Mouse (Mus musculus) limb, embryonic 11.5 days (tissue): ENCODE measurements around the gene Eepd1. TPM values are rescaled to one million over a fixed set of nuclear protein-coding genes. Genes with fewer than 3 reads are reported as not detected.

ENCODE experiments used
- ATAC-seq: fragments of 200-750 bp; cut with Nextera tagmentation; 2 replicates; pipeline ENCODE4 v1.8.0; 2017; ENCODE audit warnings: low read depth; ENCODE audit not compliant: insufficient number of reproducible peaks, low FRiP score, low TSS enrichment
- DNase-seq: peaks from one replicate; pipeline ENCODE4 v3.0.0-alpha.2; 2015; ENCODE audit warnings: low spot score
- H3K27ac ChIP-seq: fragments of 300-500 bp; sonication (generic); replicated peaks from 2 replicates; pipeline ENCODE4 v1.5.1; 2014; ENCODE audit warnings: low read depth, mild to moderate bottlenecking, low read length
- H3K27me3 ChIP-seq: fragments of 300-500 bp; sonication (generic); 2 replicates; pipeline ENCODE4 v1.6.1; 2014; ENCODE audit warnings: mild to moderate bottlenecking, low read length, mixed read lengths; ENCODE audit not compliant: control insufficient read depth, insufficient read depth
- H3K36me3 ChIP-seq: fragments of 300-500 bp; sonication (generic); 2 replicates; pipeline ENCODE4 v1.6.1; 2014; ENCODE audit warnings: mild to moderate bottlenecking, low read length, moderate library complexity, mixed read lengths; ENCODE audit not compliant: control insufficient read depth, insufficient read depth
- H3K4me1 ChIP-seq: fragments of 300-500 bp; sonication (generic); 2 replicates; pipeline ENCODE4 v1.6.1; 2014; ENCODE audit warnings: low read length, mixed read lengths; ENCODE audit not compliant: control insufficient read depth, insufficient read depth
- H3K4me2 ChIP-seq: fragments of 300-500 bp; sonication (generic); 2 replicates; pipeline ENCODE4 v1.6.1; 2014; ENCODE audit warnings: low read depth, mild to moderate bottlenecking, moderate library complexity; ENCODE audit not compliant: severe bottlenecking
- H3K4me3 ChIP-seq: fragments of 300-500 bp; sonication (generic); 2 replicates; pipeline ENCODE4 v1.5.1; 2014; ENCODE audit warnings: low read depth, low read length
- H3K9ac ChIP-seq: fragments of 300-500 bp; sonication (generic); 2 replicates; pipeline ENCODE4 v1.6.1; 2014; ENCODE audit warnings: mild to moderate bottlenecking, low read length
- H3K9me3 ChIP-seq: fragments of 300-500 bp; sonication (generic); 2 replicates; pipeline ENCODE4 v1.6.1; 2016; ENCODE audit warnings: low read length; ENCODE audit not compliant: control insufficient read depth
- WGBS: fragments of 180-500 bp; shearing (Covaris S2); extraction: QIAGEN DNeasy Blood & Tissue Kit; methylation state at CpG from one replicate; pipeline ENCODE4 v1.1.7; 2014; 5-methylcytosine and 5-hydroxymethylcytosine counted together
- polyA plus RNA-seq: library from polyadenylated mRNA; unstranded; fragments of >200 nt; fragmentation: Nextera tagmentation; extraction: Ambion mirVana; gene quantifications from 2 replicates; pipeline ENCODE4 v1.2.1, GENCODE M21; 2014

Eepd1 gene
- polyA plus RNA-seq, 1 experiment from 2014 or later, result 21.8 TPM

DNA sequence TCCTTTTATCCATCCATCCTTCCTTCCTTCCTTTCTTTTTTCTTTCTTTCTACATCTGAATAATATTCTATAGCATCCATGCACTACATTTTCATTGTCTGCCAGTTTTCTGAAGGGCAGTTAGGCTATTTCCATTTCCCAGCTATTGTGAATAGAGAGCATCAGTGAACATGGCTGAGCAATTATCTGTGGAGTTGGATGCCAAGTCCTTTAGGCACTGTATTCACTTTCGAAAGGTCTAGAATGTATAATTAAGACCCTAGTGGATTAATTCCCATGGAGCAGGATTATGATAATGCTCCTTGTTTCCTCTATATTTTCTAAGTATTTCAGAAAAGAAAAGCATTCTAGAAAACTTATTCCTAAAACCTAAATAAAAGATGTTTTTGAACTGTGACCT, 50.3 kb downstream of the Eepd1 start:
- Histone ChIP-seq H3K4me3 (no peak overlapping the region), H3K27me3 (no peaks in the 10 kb centered on the region), H3K27ac (no peak overlapping the region), H3K9me3 (no peaks in the 10 kb centered on the region), H3K9ac (no peak overlapping the region), H3K4me2 (no peak overlapping the region), H3K36me3 (no peaks in the 10 kb centered on the region), H3K4me1 (peaks cover 8% of the 10 kb centered on the region)
- no peak for DNase-seq
- 82% methylated on average over 1 of the region's 1 CpGs for WGBS
- no peak for ATAC-seq

DNA sequence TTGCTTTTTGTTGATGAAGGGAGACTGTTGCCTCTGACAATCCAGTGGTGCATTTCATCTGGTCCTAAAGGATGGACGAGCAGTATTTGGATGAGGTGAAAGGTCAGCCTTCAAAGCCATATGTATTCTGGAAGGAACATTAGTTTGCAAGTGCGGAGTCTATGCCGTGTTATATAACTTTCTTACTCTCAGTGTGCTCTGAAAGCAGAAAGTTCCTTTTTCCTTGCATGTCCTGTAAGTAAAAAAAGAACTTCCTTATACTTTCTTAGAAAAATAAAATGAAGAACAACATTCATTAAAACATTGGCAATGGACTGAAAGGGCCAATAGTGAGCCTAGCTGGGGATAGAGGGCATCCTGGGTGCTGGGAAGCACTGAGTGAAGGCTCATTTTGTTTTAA, 50.8 kb downstream of the Eepd1 start:
- Histone ChIP-seq H3K9me3 (no peaks in the 10 kb centered on the region), H3K4me3 (no peak overlapping the region), H3K27me3 (no peaks in the 10 kb centered on the region), H3K9ac (no peak overlapping the region), H3K36me3 (no peaks in the 10 kb centered on the region), H3K4me2 (no peak overlapping the region), H3K4me1 (peaks cover 7% of the 10 kb centered on the region), H3K27ac (no peak overlapping the region)
- ATAC-seq, result no peak
- WGBS, result 49% methylated on average over 3 of the region's 3 CpGs
- DNase-seq, result no peak

DNA sequence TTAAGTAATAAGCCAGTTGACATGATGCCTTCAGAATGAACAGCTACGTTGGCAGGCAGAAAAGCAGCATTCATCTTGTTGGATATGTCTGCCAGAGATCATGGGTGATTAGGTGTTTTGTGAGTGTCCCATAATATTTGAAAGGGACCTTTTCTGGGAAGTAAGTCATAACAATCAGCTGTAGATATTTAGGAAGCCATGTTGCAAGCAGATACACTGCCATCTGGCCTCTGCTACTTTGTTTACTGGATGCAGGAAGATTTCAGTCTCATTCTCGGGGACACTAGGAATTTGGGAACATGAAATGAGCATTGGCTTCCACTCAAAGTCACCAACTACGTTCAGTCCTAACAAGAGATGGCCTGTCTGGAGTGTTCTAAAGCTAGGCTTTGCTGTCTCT, 54.1 kb downstream of the Eepd1 start:
- Histone ChIP-seq H3K4me1 (no peaks in the 10 kb centered on the region), H3K36me3 (no peaks in the 10 kb centered on the region), H3K4me2 (no peak overlapping the region), H3K27me3 (no peaks in the 10 kb centered on the region), H3K4me3 (no peak overlapping the region), H3K9ac (no peak overlapping the region), H3K9me3 (no peaks in the 10 kb centered on the region), H3K27ac (no peak overlapping the region)
- DNase-seq, result no peak
- ATAC-seq, result no peak
- WGBS, result 68% methylated on average over 3 of the region's 3 CpGs

DNA sequence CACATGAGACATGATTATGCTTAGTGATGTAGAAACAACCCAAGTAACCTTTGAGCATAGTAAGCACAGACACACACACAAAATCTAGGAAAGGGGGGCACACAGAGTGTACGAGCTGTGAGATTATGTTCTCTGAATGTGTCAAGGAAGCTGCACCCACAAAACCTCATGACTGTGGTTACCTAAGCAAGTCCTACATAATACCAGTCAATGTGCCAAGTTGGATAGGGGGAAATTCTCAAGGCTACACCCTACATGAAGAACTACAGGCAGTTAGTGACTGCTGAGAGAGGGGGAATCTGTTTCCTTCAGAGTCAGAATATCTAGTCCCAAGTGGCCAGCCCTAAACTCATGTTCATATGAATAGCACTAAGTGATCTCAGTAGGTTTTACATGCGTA, 58.1 kb downstream of the Eepd1 start:
- no peaks in the 10 kb centered on the region for H3K27me3 ChIP-seq
- DNase-seq (no peak), ATAC-seq (no peak)
- H3K9me3 ChIP-seq, result no peaks in the 10 kb centered on the region
- 89% methylated on average over 2 of the region's 2 CpGs for WGBS
- H3K4me3 ChIP-seq, result no peak overlapping the region
- no peak overlapping the region for H3K4me2 ChIP-seq
- no peak overlapping the region for H3K9ac ChIP-seq
- H3K36me3 ChIP-seq, result no peaks in the 10 kb centered on the region
- no peaks in the 10 kb centered on the region for H3K4me1 ChIP-seq
- no peak overlapping the region for H3K27ac ChIP-seq

DNA sequence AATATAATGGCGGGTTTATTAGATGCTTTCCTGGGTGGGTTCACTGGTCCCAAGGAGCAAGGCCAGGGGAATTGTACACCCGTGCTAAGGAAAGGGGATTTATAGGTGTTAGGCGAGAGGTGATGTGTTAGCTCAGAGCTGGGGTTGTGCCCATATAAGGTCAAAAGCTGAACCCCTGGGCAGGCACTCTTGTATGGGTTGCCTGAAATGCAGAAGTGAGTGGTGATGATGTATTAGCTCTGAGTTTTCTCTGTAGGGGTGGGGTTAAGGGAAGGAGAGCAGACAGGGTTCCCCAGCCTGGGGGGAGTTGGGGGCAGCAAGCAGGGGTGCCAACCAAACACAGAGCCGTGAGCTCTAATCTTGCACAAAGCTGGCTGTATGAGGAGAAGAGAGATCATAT, 60.0 kb downstream of the Eepd1 start:
- H3K4me3 ChIP-seq, result no peak overlapping the region
- no peak overlapping the region for H3K27ac ChIP-seq
- no peaks in the 10 kb centered on the region for H3K9me3 ChIP-seq
- peaks cover 3% of the 10 kb centered on the region; the same call in 1 of the 2 replicates for H3K4me1 ChIP-seq
- no peak overlapping the region for H3K9ac ChIP-seq
- 74% methylated on average over 4 of the region's 4 CpGs for WGBS
- DNase-seq (no peak), ATAC-seq (no peak)
- no peak overlapping the region for H3K4me2 ChIP-seq
- no peaks in the 10 kb centered on the region for H3K36me3 ChIP-seq
- H3K27me3 ChIP-seq, result no peaks in the 10 kb centered on the region

DNA sequence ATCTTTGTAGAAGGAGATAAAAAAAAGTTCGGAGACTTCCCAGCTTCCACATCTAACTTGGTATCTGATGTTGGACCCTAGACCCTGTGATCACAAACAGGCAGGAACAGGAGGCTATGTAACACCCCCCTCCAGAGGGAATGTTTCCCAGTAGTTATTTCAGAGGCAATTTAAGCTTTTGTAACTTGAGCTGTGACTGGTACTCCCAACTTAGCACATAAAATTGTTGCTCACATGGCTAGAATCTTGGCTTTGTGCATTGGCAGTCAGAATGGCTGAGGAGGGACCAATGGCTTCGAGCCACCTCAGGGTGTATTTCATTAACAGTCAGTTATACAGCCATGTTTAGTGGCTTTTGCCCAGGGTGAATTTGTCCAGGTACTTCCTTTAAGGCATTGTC, 63.9 kb downstream of the Eepd1 start:
- Histone ChIP-seq H3K4me1 (peaks cover 3% of the 10 kb centered on the region; the same call in 1 of the 2 replicates), H3K4me3 (no peak overlapping the region), H3K9me3 (no peaks in the 10 kb centered on the region), H3K27me3 (no peaks in the 10 kb centered on the region), H3K36me3 (no peaks in the 10 kb centered on the region), H3K9ac (no peak overlapping the region), H3K27ac (no peak overlapping the region), H3K4me2 (no peak overlapping the region)
- peak; percentile 40 for DNase-seq
- 58% methylated on average over 2 of the region's 2 CpGs for WGBS
- ATAC-seq, result peak; percentile 35; the same call in 1 of the 2 replicates

DNA sequence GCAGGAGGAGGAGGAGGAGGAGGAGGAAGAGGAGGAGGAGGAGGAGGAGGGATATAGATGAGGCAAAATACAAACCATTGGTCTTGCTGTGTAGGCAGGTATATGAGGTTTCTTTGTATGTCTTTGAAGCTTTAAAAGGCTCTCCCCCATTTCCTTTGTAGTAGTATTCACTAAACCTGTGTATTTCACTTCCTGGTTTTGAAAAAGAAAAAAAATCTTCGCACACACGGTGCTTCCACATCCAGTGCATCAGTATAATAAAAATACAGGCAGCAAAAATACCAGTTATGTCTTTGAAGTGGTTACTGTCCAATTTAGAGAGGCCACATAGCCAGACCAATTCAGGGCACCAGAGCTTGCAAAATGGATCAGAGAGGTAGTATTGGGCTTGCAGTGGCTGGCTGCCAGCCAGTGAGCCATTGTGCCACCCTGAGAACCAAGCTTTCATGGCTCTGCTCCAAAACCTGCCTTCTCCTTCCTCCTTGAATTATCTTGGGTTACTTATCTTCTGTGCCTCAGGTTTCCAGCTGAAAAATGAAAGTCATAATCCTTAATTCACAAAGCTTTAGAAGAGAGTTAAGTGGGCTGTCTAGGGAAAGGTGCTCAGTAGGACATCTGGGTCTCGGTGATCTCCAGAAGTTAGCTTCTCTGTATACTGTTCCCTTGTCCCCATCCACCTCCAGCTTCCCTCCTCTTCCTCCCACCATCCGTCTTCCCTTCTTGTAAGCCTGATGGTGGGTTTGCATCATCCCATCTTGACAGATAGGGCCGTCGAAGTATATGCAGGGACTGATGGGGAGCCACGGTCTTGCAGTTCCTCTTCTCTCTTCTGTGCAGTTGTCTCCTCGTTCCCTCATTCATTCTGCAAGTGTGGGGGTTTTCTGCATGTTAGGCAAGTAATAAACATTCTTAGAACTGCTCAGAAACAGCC, 68.0 kb downstream of the Eepd1 start:
- Histone ChIP-seq H3K36me3 (no peaks in the 10 kb centered on the region), H3K4me2 (no peak overlapping the region), H3K4me1 (peaks cover 3% of the 10 kb centered on the region; the same call in 1 of the 2 replicates), H3K27ac (no peak overlapping the region), H3K9me3 (no peaks in the 10 kb centered on the region), H3K27me3 (no peaks in the 10 kb centered on the region), H3K9ac (no peak overlapping the region), H3K4me3 (no peak overlapping the region)
- ATAC-seq (no peak), DNase-seq (no peak)
- 84% methylated on average over 8 of the region's 8 CpGs for WGBS

DNA sequence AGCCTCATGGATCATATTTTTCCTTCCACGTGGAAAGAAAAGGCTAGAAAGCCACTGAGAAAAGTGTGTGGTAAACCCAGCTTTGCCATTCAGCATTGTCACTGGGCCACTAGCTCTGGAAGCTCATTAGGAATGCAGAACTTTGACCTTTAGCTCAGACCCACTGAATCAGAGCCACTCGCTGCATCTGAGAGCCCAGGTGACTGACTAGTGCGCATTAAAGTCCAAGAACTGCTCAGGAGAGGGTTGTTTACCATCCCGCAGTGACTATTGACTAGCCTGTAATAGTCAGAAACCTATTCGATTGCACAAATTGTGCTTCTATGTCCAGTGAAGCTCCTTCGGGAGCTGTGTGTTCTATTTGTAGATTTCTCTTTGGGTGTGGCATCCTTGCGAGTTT, 68.8 kb downstream of the Eepd1 start:
- ATAC-seq (no peak), DNase-seq (no peak)
- no peak overlapping the region for H3K4me3 ChIP-seq
- H3K4me1 ChIP-seq, result no peaks in the 10 kb centered on the region
- no peaks in the 10 kb centered on the region for H3K27me3 ChIP-seq
- no peaks in the 10 kb centered on the region for H3K9me3 ChIP-seq
- H3K36me3 ChIP-seq, result no peaks in the 10 kb centered on the region
- no peak overlapping the region for H3K9ac ChIP-seq
- 93% methylated on average over 7 of the region's 7 CpGs for WGBS
- H3K4me2 ChIP-seq, result no peak overlapping the region
- no peak overlapping the region for H3K27ac ChIP-seq
